Mouse (Mus musculus): ENCODE results near the gene D17H6S53E.

The D17H6S53E gene

DNA sequence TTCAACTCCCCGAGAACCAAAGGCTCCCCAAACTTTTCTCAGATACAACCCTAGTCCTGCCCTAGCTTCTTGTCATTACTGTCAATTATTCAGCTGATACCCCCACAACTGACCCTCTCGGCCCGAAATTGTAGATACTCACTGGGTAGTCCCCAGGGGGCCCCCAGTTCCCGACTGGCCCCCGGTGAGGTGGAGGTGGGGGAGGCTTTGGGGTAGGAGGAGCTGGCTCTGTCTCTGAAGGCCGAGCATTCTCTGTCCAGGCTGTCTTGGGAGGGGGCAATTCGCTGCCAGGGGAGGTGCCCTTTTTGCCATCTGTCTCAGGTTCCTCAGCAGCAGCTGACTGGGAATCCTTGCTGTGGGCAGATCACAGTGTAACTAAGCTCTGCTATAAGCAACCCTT lies 33.5 kb downstream of the D17H6S53E start:
- no peak for DNase-seq (ENCODE audit: low read depth, low spot score)

DNA sequence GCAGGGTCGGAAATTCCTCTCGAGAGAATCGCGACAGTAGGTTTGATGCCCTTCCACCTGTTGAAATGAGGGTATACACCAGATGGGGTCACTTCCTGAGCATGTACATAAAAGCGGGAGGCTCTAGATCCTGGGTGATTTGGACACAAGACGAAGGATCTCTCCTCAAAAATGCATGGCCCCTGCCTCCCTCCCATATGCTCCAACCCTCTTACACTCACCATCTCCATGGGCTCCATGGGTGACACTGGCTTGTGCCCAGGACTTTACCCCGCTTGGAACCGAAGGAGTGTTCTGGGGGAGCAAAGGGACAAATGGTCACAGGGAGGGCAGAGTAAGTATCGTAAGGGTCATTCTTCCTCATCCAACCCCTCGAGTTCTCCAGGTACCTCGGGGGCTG lies 35.2 kb downstream of the D17H6S53E start:
- DNase-seq (ENCODE audit: low read depth, low spot score) = no peak

DNA sequence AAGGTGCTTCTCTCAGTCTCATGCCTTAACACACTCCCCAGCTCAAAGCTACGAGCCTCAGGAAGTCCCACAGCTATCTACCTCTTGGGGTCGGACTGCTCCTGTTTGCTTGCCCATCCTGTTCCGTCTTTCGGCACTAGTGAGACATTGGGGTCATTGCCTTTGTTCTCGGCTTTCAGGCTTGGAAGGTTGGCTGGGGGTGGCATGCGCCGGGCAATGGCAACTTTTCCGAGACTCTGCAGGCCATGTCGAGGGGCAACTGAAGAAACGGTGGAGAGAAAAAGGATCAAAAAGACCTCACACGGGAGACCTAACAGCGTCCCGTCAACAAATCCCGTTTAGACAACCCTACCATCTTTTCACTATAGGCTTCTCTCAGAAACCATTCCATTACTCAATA lies 35.9 kb downstream of the D17H6S53E start:
- no peak for DNase-seq (ENCODE audit: low read depth, low spot score)

DNA sequence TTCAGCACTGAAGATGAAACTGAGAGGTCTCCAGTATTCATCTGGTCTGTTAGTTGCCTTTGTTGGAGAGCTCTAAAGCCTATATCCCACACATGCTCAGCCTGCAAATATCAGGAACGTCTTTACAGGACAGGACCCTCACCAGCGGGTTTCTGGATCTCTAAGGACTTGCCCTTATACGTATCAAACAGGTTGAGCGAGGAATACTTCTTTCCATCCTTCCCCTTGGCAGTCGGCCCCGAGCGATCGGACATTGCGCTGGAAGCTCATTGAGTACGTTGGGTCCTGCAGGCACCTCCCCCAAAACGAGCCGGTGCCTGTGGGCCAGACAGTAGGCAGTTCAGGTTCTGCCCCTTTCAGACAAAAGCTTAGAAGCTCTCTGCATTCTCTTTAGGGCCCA lies 36.6 kb downstream of the D17H6S53E start:
- no peak for DNase-seq (ENCODE audit: low read depth, low spot score)

DNA sequence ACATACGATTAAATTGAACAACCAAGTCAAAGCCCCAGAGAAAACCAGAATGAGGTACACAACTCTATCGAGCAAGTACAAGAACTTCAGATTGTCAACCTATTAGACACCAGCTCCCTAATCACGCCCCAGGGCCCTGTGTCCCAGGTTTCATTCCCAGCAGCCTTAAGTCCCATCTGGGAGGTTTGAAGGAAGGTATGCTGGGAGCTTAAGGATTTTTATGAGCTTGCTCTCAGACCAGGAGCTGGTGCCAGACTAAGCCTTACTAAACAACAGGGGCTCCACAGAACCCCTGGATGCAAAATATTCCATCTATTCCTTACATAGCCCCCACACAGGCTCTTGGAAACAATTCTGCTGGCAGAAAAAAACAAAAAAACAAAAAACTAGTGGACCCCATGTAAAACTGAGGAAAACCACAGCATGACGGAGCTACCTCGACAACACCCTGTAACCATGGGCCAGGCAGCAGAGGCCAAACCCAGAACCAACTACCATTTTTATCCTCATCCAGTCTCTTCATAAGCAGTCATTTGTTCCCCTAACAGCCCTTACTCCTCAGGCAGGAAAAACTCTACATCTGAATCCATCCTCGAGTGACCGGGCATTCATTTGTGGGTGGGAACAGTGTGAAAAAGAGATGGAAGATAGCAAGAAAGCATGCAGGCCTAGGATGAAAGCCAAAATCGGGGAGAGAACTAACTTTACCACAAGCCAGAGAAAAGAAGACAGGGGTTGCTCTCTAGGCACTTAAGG lies 37.3 kb downstream of the D17H6S53E start:
- no peak for DNase-seq (ENCODE audit: low read depth, low spot score)

DNA sequence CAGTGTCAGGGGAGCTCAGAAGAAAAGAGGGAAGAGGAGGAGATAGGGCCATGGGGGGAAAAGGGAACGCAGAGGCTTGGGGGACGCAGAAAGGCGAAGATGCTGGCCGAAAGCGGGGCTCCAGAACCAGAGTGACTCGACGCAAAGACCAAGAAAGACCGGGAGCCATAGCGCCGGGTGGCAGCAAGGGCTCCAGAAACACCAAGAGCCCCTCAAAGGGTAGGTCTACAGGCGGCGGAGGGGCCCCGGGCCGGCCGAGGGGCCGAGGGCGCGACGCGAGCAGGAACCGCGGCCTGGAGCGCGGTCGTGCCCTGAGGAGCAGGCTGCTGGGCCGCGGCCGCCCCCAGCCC lies 38.0 kb downstream of the D17H6S53E start:
- DNase-seq (ENCODE audit: low read depth, low spot score) = peak; percentile 33

DNA sequence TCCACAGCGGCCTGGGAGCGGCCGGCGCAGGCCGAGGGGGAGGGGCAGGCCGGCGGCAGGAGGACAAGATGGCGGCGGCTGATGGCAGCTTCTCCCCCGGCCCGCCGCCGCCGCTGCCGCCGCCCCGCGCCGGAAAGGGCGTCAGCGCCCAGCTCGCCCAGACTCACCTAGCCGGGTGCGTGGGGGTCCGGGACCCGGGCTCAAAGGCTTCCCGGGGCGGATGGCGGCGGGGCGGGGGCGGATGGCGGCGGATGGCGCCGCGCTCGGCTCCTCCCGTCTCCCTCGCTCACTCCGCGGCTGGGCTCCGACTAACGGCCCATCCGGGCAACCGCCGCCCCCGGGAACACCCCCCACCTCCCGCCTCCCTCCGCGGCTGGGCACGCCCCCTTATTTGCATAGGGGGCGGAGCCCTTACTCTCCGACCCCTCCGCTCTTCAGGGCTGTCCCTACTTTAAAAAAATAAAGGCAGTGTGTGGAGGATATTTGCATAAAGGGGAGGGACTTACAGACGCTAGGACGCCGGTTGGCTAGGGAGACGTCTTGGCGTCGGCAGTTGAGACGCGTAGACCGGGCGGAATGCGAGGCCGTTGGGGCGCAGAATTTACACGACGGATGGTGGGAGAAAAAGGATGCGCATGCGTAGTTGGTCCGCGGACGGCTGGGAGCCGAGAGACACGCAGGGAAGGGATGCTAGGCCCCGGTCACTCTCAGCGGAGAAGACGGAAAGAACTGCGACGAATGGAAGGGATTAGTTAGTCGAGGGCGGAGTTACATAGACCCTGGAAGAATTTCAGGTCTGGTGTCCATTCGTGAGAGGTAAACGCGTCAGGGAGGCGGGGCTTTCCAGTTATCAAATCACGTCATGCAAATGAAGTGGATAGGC lies 38.6 kb downstream of the D17H6S53E start, which contains the start of gene Prrc2a:
Gene Prrc2a (minus strand): TSS at position 330 of the 883 bp plus-strand sequence.
- DNase-seq (ENCODE audit: low read depth, low spot score) = peak; percentile 99

DNA sequence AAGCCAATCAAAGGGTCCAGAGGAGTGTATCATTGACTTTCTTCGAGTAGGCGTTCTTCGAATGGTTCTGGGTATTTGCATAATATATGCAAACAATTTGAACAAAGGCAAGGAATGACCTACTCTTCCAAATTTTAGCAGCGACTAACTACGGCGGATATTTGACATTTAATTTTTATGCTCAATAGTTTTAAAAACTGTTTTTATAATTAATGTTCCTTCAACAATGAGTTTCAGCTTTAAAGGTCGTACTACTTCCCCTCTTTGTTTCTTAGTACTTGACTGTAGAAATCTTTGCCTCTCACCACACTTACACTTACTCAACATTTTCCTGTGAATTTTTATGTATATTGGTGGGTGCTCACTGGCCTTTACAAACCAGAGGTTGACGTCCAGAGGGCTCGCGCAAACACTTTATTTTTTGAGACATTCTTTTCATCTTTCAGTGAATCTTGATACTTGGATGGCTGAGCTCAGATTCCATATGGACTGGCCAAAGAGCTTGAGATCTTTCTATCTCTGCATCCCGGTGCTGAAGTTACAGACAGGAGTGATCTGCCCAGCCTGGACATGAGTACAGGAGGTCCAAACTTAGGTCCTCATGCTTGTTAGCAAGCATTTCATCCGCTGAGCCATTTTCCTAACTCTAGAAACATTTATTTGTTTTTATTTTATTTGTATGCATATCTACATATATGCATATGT lies 39.4 kb downstream of the D17H6S53E start:
- peak; percentile 35 for DNase-seq (ENCODE audit: low read depth, low spot score)

DNA sequence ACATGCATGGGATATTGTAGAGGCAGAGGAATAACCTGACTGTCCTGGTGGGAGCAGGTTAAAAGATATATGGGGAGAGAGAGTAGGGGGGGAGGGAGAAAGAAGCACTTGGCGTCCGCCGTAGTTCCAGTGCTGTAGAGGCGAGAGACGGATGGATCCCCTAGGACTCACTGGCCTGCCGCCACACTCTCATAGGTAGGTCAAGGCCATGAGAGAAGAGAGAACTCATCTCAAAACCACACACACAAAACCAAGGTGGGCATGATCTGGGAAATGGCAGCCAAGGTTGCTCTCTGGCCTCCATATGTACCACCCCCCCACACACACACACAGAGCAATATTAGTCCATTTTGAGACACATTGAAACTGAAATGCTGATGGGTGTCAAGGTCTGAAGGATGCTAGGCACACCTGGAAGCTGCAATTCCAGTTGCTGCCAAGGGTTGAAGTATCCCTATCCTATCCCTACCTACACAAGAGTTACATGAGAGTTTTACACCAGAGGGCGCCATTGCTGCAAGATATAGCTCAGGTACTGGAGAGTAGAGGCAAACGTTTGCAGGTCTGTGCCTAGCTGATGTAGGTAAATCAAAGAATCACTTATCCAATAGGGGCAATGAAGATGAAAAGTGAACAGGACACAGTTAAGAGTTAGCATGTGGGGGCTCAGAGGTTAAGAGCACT lies 40.3 kb downstream of the D17H6S53E start:
- peak; percentile 88 for DNase-seq (ENCODE audit: low read depth, low spot score)

DNA sequence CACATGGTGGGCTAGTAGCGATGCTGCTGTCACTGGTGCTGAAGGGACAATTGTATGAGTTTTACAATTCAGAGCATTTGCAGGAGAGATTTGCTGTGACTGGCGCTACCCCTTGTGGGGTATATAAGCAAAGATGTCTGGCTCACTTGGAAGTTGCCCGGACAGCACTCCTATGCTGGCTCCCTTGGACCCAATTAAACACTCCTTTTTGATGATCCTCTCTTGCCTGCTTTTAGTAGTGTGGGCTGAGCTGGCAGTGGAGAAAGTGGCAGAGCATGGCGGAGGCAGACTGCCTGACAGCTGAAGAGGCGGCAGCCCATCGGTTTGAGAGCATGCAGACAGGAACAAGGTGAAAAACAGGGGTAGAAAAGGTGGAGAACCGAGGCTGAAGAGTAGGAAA lies 41.6 kb downstream of the D17H6S53E start:
- no peak for DNase-seq (ENCODE audit: low read depth, low spot score)

DNA sequence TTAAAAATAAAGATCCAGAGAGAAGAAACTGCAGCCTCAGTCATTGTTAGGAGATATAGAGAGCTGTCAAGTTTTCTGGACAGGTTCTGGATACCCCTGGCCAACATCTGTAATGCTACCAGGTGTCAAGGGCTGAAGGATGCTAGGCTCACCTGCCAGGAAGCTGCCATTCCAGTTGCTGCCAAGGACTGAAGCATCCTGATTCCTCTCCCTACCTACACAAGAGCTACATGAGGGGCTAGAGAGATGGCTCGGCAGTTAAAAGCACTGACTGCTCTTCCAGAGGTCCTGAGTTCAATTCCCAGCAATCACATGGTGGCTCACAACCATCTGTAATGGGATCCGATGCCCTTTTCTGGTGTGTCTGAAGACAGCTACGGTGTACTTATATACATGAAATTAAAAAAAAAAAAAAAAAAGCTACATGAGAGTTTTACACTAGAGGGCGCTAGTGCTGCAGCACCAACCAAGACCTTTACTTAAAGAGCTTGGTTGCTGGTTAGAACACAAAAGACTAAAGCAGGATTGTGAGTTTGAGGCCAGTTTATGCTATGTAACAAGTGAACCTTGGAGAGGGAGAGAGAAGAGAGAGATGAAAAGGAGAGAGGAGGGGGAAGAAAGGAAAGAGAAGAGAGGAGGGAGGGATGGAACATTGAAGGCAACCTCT lies 42.5 kb downstream of the D17H6S53E start:
- peak; percentile 84 for DNase-seq (ENCODE audit: low read depth, low spot score)

DNA sequence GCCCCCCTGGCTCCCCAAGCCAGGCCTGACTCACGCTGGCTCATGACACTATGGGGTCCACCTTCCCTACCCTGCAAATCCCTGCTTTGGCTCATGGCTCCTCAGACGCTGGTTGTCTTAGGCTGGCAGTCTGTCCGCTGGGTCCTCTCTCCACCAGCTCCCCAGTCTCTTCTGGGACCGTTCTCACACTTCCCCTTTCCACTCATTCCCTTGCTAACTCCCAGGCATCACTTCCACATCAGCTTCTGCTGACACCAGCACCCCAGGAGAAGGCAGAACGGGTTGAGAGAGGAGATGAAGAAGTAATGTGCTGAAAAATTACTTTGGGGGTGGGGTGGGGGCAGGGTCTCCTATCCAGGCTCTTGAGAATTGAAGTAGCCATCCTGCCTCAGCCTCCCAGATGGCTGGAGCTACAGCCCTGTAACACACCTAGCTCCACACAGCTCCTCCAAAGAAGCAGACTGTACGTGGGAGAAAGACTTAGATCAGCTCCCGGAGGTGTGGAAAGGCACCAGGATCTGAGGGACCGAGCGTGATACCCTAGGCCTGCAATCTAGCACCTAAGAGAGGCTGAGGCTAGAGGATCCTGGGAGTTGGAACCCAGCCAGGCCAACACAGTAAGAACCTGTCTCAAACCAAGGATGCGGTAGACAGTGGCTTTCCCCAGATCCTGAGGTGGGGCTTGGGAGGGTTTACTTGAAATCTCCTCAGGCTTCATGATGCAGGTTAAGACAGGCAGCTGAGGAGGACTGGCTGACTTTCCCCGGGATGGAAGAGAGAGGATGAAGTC lies 46.5 kb downstream of the D17H6S53E start:
- peak; percentile 73 for DNase-seq (ENCODE audit: low read depth, low spot score)

DNA sequence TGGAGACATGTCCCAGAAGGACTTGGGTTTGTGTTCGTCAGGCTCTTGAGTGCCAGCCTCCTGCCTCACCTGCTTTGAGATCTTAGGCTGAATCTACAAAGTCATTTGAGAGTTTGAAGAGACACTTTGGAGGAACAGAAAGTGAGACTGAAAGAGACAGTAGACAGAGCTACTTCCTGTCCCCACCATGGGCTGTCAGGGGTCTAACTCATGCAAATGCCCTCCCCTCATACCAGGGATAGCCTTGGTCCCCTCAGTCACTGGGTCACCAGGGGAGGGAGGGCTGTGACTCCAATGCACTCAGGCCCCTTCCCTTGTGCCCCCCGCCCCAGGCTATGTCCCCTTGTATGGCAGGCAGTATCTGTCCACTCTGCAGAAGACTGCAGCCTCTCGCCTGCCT lies 47.2 kb downstream of the D17H6S53E start:
- DNase-seq (ENCODE audit: low read depth, low spot score) = peak; percentile 91

DNA sequence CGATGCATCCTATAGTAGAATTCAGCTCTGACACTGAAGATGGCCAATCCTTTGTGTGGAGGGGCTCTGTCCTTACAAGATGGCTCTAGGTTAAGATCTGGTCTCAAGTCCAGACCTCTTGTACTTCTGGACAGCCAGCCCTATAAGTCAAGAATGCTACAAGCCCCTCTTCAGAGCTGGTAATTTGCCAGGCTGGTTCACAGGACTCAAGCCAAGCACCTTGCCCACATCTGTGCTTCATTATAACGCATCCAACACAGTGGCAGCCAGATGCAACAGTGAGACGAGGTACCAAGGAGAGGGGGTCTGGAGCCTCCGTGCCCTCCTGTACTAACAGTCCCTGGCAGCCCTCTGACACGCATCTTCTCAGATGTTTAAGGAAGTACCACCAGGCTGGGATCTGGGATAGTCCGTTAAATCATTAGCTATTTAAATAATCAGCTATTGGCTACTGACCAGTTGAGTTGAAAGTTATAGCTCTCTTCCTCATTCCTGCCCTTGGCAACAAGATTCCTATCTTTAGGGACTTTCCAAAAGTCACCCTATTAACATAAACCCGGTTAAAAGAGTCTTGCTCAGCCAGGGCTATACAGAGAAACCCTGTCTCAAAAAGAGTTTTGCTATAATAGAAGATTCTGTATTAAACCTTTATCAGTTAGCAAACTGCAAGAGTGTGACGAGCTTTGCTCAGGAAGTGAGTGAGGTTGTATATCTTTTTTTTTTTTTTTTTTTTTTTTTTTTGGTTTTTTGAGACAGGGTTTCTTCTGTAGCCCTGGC lies 48.2 kb downstream of the D17H6S53E start:
- DNase-seq (ENCODE audit: low read depth, low spot score) = peak; percentile 74

DNA sequence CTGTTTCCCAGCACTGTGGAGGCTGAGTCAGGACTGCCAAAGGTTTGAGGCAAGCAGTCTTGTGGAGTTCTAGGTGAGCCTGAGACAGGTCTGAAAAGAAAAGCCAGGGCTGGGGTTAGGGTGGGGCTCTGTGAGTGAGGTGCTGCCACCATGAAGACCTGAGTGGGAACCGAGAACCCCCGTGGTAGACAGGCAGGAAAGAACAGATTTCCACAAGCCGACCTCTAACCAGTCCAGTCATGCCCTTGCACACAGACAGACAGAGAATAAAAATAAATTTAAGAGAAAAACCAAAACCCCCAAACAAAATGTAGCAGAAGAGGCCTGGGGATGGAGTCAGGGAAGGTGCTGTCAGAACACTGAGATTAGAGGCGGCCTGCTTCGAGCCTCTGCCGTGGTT lies 49.2 kb downstream of the D17H6S53E start:
- DNase-seq (ENCODE audit: low read depth, low spot score) = no peak

DNA sequence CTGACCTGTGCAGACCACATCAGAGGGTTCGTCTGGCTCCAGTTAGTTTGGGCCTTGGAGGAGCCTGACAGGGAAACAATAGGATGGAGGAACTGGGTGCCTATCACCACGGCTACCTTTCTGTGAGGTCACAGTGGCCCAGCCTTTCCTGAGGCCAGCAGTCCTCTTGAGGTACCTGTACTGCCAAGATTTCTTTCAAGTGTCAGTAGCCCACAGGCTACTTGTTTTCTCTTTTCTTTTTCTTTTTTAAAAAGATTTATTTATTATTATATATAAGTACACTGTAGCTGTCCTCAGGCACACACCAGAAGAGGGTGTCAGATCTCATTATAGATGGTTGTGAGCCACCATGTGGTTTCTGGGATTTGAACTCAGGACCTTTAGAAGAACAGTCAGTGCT lies 49.8 kb downstream of the D17H6S53E start, which contains the start of gene Aif1:
Gene Aif1 (minus strand): TSS at position 101 of the 400 bp plus-strand sequence.
- DNase-seq (ENCODE audit: low read depth, low spot score) = no peak

Measured in A20 (cell line).